Mouse (Mus musculus): ENCODE results near the gene Plekhg2. TPM values are rescaled to one million over a fixed set of nuclear protein-coding genes. Genes with fewer than 3 reads are reported as not detected.
A peak's percentile ranks its signal among the peaks of the same experiment; 100 is the strongest.

Plekhg2 gene
- polyA plus RNA-seq, 1 experiment from 2014 or later, result 70.8 TPM

- Histone ChIP-seq H3K9me3 (ENCODE audit: control insufficient read depth, low read length) (no peaks in the 10 kb centered on the region), H3K4me3 (ENCODE audit: low read length) (no peak overlapping the region), H3K36me3 (ENCODE audit: control insufficient read depth, insufficient read depth, low read length) (peaks cover 76% of the 10 kb centered on the region), H3K4me1 (ENCODE audit: control insufficient read depth, insufficient read depth, low read length) (peaks cover 14% of the 10 kb centered on the region; the same call in 1 of the 2 replicates), H3K27me3 (ENCODE audit: control insufficient read depth, insufficient read depth, low read length) (no peaks in the 10 kb centered on the region), H3K4me2 (replicated peaks; ENCODE audit: low read depth, low read length) (no peak overlapping the region), H3K9ac (ENCODE audit: low read depth, low read length) (no peak overlapping the region), H3K27ac (ENCODE audit: low read depth, low read length) (no peak overlapping the region)
- no peak for ATAC-seq (ENCODE audit: low FRiP score, low TSS enrichment)
- WGBS, result 93% methylated on average over 20 of the region's 20 CpGs
Observed at GRCm38 (mm10) chr7:28361647-28362341, 10.6 kb downstream of the Plekhg2 start.

- H3K27me3 ChIP-seq (ENCODE audit: control insufficient read depth, insufficient read depth, low read length), result no peaks in the 10 kb centered on the region
- no peak overlapping the region for H3K27ac ChIP-seq (ENCODE audit: low read depth, low read length)
- H3K4me1 ChIP-seq (ENCODE audit: control insufficient read depth, insufficient read depth, low read length), result peaks cover 17% of the 10 kb centered on the region; the same call in 1 of the 2 replicates
- H3K9ac ChIP-seq (ENCODE audit: low read depth, low read length), result no peak overlapping the region
- H3K4me2 ChIP-seq (replicated peaks; ENCODE audit: low read depth, low read length), result no peak overlapping the region
- ATAC-seq (ENCODE audit: low FRiP score, low TSS enrichment), result no peak
- 95% methylated on average over 6 of the region's 6 CpGs for WGBS
- no peak overlapping the region for H3K4me3 ChIP-seq (ENCODE audit: low read length)
- H3K36me3 ChIP-seq (ENCODE audit: control insufficient read depth, insufficient read depth, low read length), result peaks cover 61% of the 10 kb centered on the region
- no peaks in the 10 kb centered on the region for H3K9me3 ChIP-seq (ENCODE audit: control insufficient read depth, low read length)
Observed at GRCm38 (mm10) chr7:28360291-28360690, 12.1 kb downstream of the Plekhg2 start.

GRCm38 (mm10) chr7:28359854-28360253, 12.5 kb downstream of the Plekhg2 start:
- Histone ChIP-seq H3K9ac (ENCODE audit: low read depth, low read length) (no peak overlapping the region), H3K27ac (ENCODE audit: low read depth, low read length) (no peak overlapping the region), H3K27me3 (ENCODE audit: control insufficient read depth, insufficient read depth, low read length) (no peaks in the 10 kb centered on the region), H3K4me2 (replicated peaks; ENCODE audit: low read depth, low read length) (no peak overlapping the region), H3K36me3 (ENCODE audit: control insufficient read depth, insufficient read depth, low read length) (peaks cover 56% of the 10 kb centered on the region), H3K9me3 (ENCODE audit: control insufficient read depth, low read length) (no peaks in the 10 kb centered on the region), H3K4me1 (ENCODE audit: control insufficient read depth, insufficient read depth, low read length) (peaks cover 17% of the 10 kb centered on the region; the same call in 1 of the 2 replicates), H3K4me3 (ENCODE audit: low read length) (no peak overlapping the region)
- 86% methylated on average over 10 of the region's 10 CpGs for whole genome bisulfite sequencing
- ATAC-seq (ENCODE audit: low FRiP score, low TSS enrichment), result no peak

- Histone ChIP-seq H3K9me3 (ENCODE audit: control insufficient read depth, low read length) (no peaks in the 10 kb centered on the region), H3K27ac (ENCODE audit: low read depth, low read length) (peak overlapping the region; percentile 77; the same call in 1 of the 2 replicates), H3K4me2 (replicated peaks; ENCODE audit: low read depth, low read length) (no peak overlapping the region), H3K4me1 (ENCODE audit: control insufficient read depth, insufficient read depth, low read length) (peaks cover 17% of the 10 kb centered on the region; the same call in 1 of the 2 replicates), H3K27me3 (ENCODE audit: control insufficient read depth, insufficient read depth, low read length) (no peaks in the 10 kb centered on the region), H3K36me3 (ENCODE audit: control insufficient read depth, insufficient read depth, low read length) (peaks cover 56% of the 10 kb centered on the region), H3K9ac (ENCODE audit: low read depth, low read length) (no peak overlapping the region), H3K4me3 (ENCODE audit: low read length) (no peak overlapping the region)
- WGBS, result 63% methylated on average over 7 of the region's 7 CpGs
- no peak for ATAC-seq (ENCODE audit: low FRiP score, low TSS enrichment)
Observed at GRCm38 (mm10) chr7:28358431-28358830, 14.0 kb downstream of the Plekhg2 start.

- H3K4me3 ChIP-seq (ENCODE audit: low read length), result no peak overlapping the region
- 19% methylated on average over 5 of the region's 5 CpGs for WGBS
- peak overlapping the region; percentile 38; the same call in 1 of the 2 replicates for H3K9ac ChIP-seq (ENCODE audit: low read depth, low read length)
- no peaks in the 10 kb centered on the region for H3K9me3 ChIP-seq (ENCODE audit: control insufficient read depth, low read length)
- no peak for ATAC-seq (ENCODE audit: low FRiP score, low TSS enrichment)
- H3K36me3 ChIP-seq (ENCODE audit: control insufficient read depth, insufficient read depth, low read length), result peaks cover 58% of the 10 kb centered on the region
- no peak overlapping the region for H3K4me2 ChIP-seq (replicated peaks; ENCODE audit: low read depth, low read length)
- no peaks in the 10 kb centered on the region for H3K27me3 ChIP-seq (ENCODE audit: control insufficient read depth, insufficient read depth, low read length)
- H3K4me1 ChIP-seq (ENCODE audit: control insufficient read depth, insufficient read depth, low read length), result peaks cover 17% of the 10 kb centered on the region; the same call in 1 of the 2 replicates
- peak overlapping the region; percentile 77; the same call in 1 of the 2 replicates for H3K27ac ChIP-seq (ENCODE audit: low read depth, low read length)
Observed at GRCm38 (mm10) chr7:28357984-28358383, 14.4 kb downstream of the Plekhg2 start.

GRCm38 (mm10) chr7:28356981-28357380, 15.4 kb downstream of the Plekhg2 start:
- peak overlapping the region; percentile 77; the same call in 1 of the 2 replicates for H3K27ac ChIP-seq (ENCODE audit: low read depth, low read length)
- H3K4me1 ChIP-seq (ENCODE audit: control insufficient read depth, insufficient read depth, low read length), result peaks cover 18% of the 10 kb centered on the region
- no peaks in the 10 kb centered on the region for H3K9me3 ChIP-seq (ENCODE audit: control insufficient read depth, low read length)
- peak overlapping the region; percentile 18; the same call in 1 of the 2 replicates for H3K9ac ChIP-seq (ENCODE audit: low read depth, low read length)
- ATAC-seq (ENCODE audit: low FRiP score, low TSS enrichment), result peak; percentile 44
- H3K4me2 ChIP-seq (replicated peaks; ENCODE audit: low read depth, low read length), result no peak overlapping the region
- H3K4me3 ChIP-seq (ENCODE audit: low read length), result no peak overlapping the region
- peaks cover 57% of the 10 kb centered on the region for H3K36me3 ChIP-seq (ENCODE audit: control insufficient read depth, insufficient read depth, low read length)
- no peaks in the 10 kb centered on the region for H3K27me3 ChIP-seq (ENCODE audit: control insufficient read depth, insufficient read depth, low read length)
- WGBS, result 3% methylated on average over 5 of the region's 5 CpGs

GRCm38 (mm10) chr7:28355221-28355620, 17.2 kb downstream of the Plekhg2 start:
- Histone ChIP-seq H3K9me3 (ENCODE audit: control insufficient read depth, low read length) (no peaks in the 10 kb centered on the region), H3K4me3 (ENCODE audit: low read length) (no peak overlapping the region), H3K36me3 (ENCODE audit: control insufficient read depth, insufficient read depth, low read length) (peaks cover 45% of the 10 kb centered on the region), H3K4me1 (ENCODE audit: control insufficient read depth, insufficient read depth, low read length) (peaks cover 25% of the 10 kb centered on the region), H3K27me3 (ENCODE audit: control insufficient read depth, insufficient read depth, low read length) (no peaks in the 10 kb centered on the region), H3K27ac (ENCODE audit: low read depth, low read length) (no peak overlapping the region), H3K4me2 (replicated peaks; ENCODE audit: low read depth, low read length) (no peak overlapping the region), H3K9ac (ENCODE audit: low read depth, low read length) (no peak overlapping the region)
- WGBS, result 77% methylated on average over 3 of the region's 3 CpGs
- ATAC-seq (ENCODE audit: low FRiP score, low TSS enrichment), result no peak

- H3K4me2 ChIP-seq (replicated peaks; ENCODE audit: low read depth, low read length), result no peak overlapping the region
- ATAC-seq (ENCODE audit: low FRiP score, low TSS enrichment), result no peak
- H3K36me3 ChIP-seq (ENCODE audit: control insufficient read depth, insufficient read depth, low read length), result peaks cover 38% of the 10 kb centered on the region
- H3K9ac ChIP-seq (ENCODE audit: low read depth, low read length), result no peak overlapping the region
- H3K9me3 ChIP-seq (ENCODE audit: control insufficient read depth, low read length), result no peaks in the 10 kb centered on the region
- H3K4me3 ChIP-seq (ENCODE audit: low read length), result no peak overlapping the region
- 97% methylated on average over 3 of the region's 3 CpGs for WGBS
- peaks cover 31% of the 10 kb centered on the region for H3K4me1 ChIP-seq (ENCODE audit: control insufficient read depth, insufficient read depth, low read length)
- no peaks in the 10 kb centered on the region for H3K27me3 ChIP-seq (ENCODE audit: control insufficient read depth, insufficient read depth, low read length)
- H3K27ac ChIP-seq (ENCODE audit: low read depth, low read length), result no peak overlapping the region
Observed at GRCm38 (mm10) chr7:28354596-28354995, 17.8 kb downstream of the Plekhg2 start.

- no peaks in the 10 kb centered on the region for H3K9me3 ChIP-seq (ENCODE audit: control insufficient read depth, low read length)
- no peak for ATAC-seq (ENCODE audit: low FRiP score, low TSS enrichment)
- H3K36me3 ChIP-seq (ENCODE audit: control insufficient read depth, insufficient read depth, low read length), result peaks cover 34% of the 10 kb centered on the region
- H3K4me3 ChIP-seq (ENCODE audit: low read length), result no peak overlapping the region
- no peaks in the 10 kb centered on the region for H3K27me3 ChIP-seq (ENCODE audit: control insufficient read depth, insufficient read depth, low read length)
- H3K27ac ChIP-seq (ENCODE audit: low read depth, low read length), result no peak overlapping the region
- no peak overlapping the region for H3K9ac ChIP-seq (ENCODE audit: low read depth, low read length)
- no peak overlapping the region for H3K4me2 ChIP-seq (replicated peaks; ENCODE audit: low read depth, low read length)
- peaks cover 35% of the 10 kb centered on the region for H3K4me1 ChIP-seq (ENCODE audit: control insufficient read depth, insufficient read depth, low read length)
- WGBS, result 64% methylated on average over 3 of the region's 3 CpGs
Observed at GRCm38 (mm10) chr7:28354113-28354581, 18.3 kb downstream of the Plekhg2 start.
